Mouse (Mus musculus) midbrain, embryonic 14.5 days (tissue): ENCODE measurements around the gene Ltv1. TPM values are rescaled to one million over a fixed set of nuclear protein-coding genes. Genes with fewer than 3 reads are reported as not detected.

ENCODE experiments used
- polyA plus RNA-seq: library from polyadenylated mRNA; unstranded; fragments of >200 nt; fragmentation: Nextera tagmentation; extraction: Ambion mirVana; gene quantifications from 2 replicates; pipeline ENCODE4 v1.2.1, GENCODE M21; 2014

The Ltv1 gene
- polyA plus RNA-seq, 1 experiment from 2014 or later: 39.3 TPM

Other genes with a start within 250 kb of the Ltv1 start
- 0.93 and 2.4 TPM in 2 replicates for gene Stx11, start 228.9 kb downstream of the Ltv1 start, polyA plus RNA-seq
- gene Sf3b5, start 187.8 kb downstream of the Ltv1 start, polyA plus RNA-seq: 25.3 and 29.1 TPM in 2 replicates
- 32.8 and 55.8 TPM in 2 replicates for gene Plagl1, start 132.7 kb downstream of the Ltv1 start, polyA plus RNA-seq
- not detected in 2 replicates for gene Zc2hc1b, start 15.1 kb downstream of the Ltv1 start, polyA plus RNA-seq